Mouse (Mus musculus): ENCODE results near the gene Ncoa1.
"Not testable (repeated sequence)": the region's sequence is repeated elsewhere in the genome, so short reads cannot be mapped to it uniquely, and the experiment has no call there.

The Ncoa1 gene

GRCm38 (mm10) chr12:4322227-4322626 is 154.8 kb downstream of the Ncoa1 start:
- no peak for DNase-seq (ENCODE audit: low read depth in 1 of 2, low spot score in 2 of 2)

GRCm38 (mm10) chr12:4313824-4314223 is 163.2 kb downstream of the Ncoa1 start:
- no peak for DNase-seq (ENCODE audit: low read depth in 1 of 2, low spot score in 2 of 2)

GRCm38 (mm10) chr12:4306712-4307313 is 170.2 kb downstream of the Ncoa1 start:
- no peak for DNase-seq (ENCODE audit: low read depth in 1 of 2, low spot score in 2 of 2)

- DNase-seq (ENCODE audit: low read depth in 1 of 2, low spot score in 2 of 2) = no peak
These were observed 177.7 kb downstream of the Ncoa1 start for GRCm38 (mm10) chr12:4299300-4299699.

- DNase-seq (ENCODE audit: low read depth in 1 of 2, low spot score in 2 of 2) = no peak
These were observed 178.4 kb downstream of the Ncoa1 start for GRCm38 (mm10) chr12:4298626-4299025.

GRCm38 (mm10) chr12:4295881-4296280 is 181.1 kb downstream of the Ncoa1 start:
- no peak for DNase-seq (ENCODE audit: low read depth in 1 of 2, low spot score in 2 of 2)

GRCm38 (mm10) chr12:4295281-4295680 is 181.7 kb downstream of the Ncoa1 start:
- DNase-seq (ENCODE audit: low read depth in 1 of 2, low spot score in 2 of 2) = no peak

GRCm38 (mm10) chr12:4293813-4294212 is 183.2 kb downstream of the Ncoa1 start:
- DNase-seq (ENCODE audit: low read depth in 1 of 2, low spot score in 2 of 2) = no peak

GRCm38 (mm10) chr12:4285186-4285585 is 191.8 kb downstream of the Ncoa1 start:
- no peak for DNase-seq (ENCODE audit: low read depth in 1 of 2, low spot score in 2 of 2)

- DNase-seq (ENCODE audit: low read depth in 1 of 2, low spot score in 2 of 2) = no peak
These were observed 197.1 kb downstream of the Ncoa1 start for GRCm38 (mm10) chr12:4279878-4280277.

GRCm38 (mm10) chr12:4278978-4279755 is 197.8 kb downstream of the Ncoa1 start:
- DNase-seq (ENCODE audit: low read depth in 1 of 2, low spot score in 2 of 2) = no peak

- DNase-seq (ENCODE audit: low read depth in 1 of 2, low spot score in 2 of 2) = no peak
These were observed 205.9 kb downstream of the Ncoa1 start for GRCm38 (mm10) chr12:4271078-4271477.

- no peak for DNase-seq (ENCODE audit: low read depth in 1 of 2, low spot score in 2 of 2)
These were observed 209.2 kb downstream of the Ncoa1 start for GRCm38 (mm10) chr12:4267765-4268164.

GRCm38 (mm10) chr12:4252742-4253655 is 224.0 kb downstream of the Ncoa1 start:
- DNase-seq (ENCODE audit: low read depth in 1 of 2, low spot score in 2 of 2) = no peak

GRCm38 (mm10) chr12:4249786-4250185 is 227.2 kb downstream of the Ncoa1 start:
- no peak for DNase-seq (ENCODE audit: low read depth in 1 of 2, low spot score in 2 of 2)

- no peak for DNase-seq (ENCODE audit: low read depth in 1 of 2, low spot score in 2 of 2)
These were observed 231.2 kb downstream of the Ncoa1 start for GRCm38 (mm10) chr12:4245742-4246141.

- DNase-seq (ENCODE audit: low read depth in 1 of 2, low spot score in 2 of 2) = no peak
These were observed 233.2 kb downstream of the Ncoa1 start for GRCm38 (mm10) chr12:4243805-4244204.

- DNase-seq (ENCODE audit: low read depth in 1 of 2, low spot score in 2 of 2) = not testable (repeated sequence)
These were observed 236.7 kb downstream of the Ncoa1 start for GRCm38 (mm10) chr12:4240281-4240680.

- no peak for DNase-seq (ENCODE audit: low read depth in 1 of 2, low spot score in 2 of 2)
These were observed 239.5 kb downstream of the Ncoa1 start for GRCm38 (mm10) chr12:4237481-4237880.

- DNase-seq (ENCODE audit: low read depth in 1 of 2, low spot score in 2 of 2) = peak; percentile 91 to 96
These were observed 243.1 kb downstream of the Ncoa1 start, which contains the start of the genes Ptrhd1 and Cenpo for GRCm38 (mm10) chr12:4233572-4234508. Ptrhd1 (plus strand) TSS chr12:4234027. Cenpo (minus strand) TSS chr12:4234294.
